Mouse (Mus musculus) right cerebral cortex, postnatal 10 days (tissue): Measurements from ENCODE around the gene Dhx16.
A peak's percentile ranks its signal among the peaks of the same experiment; 100 is the strongest.

ENCODE experiments used
- DNase-seq, 2 experiments: peaks; one replicate each; pipeline ENCODE4 v3.0.0; 2021; ENCODE audit warnings: low spot score in 2 of 2

Gene Dhx16

GRCm38 (mm10) chr17:35859835-35860234, 19.8 kb upstream of the Dhx16 start:
- DNase-seq = no peak

- DNase-seq = no peak
Observed at GRCm38 (mm10) chr17:35860831-35861197, 18.8 kb upstream of the Dhx16 start.

- peak; percentile 93 for DNase-seq
Observed at GRCm38 (mm10) chr17:35861198-35861857, 18.3 kb upstream of the Dhx16 start, which contains the start of gene Nrm. TSS of gene Nrm (plus strand) at chr17:35861318.

DNA sequence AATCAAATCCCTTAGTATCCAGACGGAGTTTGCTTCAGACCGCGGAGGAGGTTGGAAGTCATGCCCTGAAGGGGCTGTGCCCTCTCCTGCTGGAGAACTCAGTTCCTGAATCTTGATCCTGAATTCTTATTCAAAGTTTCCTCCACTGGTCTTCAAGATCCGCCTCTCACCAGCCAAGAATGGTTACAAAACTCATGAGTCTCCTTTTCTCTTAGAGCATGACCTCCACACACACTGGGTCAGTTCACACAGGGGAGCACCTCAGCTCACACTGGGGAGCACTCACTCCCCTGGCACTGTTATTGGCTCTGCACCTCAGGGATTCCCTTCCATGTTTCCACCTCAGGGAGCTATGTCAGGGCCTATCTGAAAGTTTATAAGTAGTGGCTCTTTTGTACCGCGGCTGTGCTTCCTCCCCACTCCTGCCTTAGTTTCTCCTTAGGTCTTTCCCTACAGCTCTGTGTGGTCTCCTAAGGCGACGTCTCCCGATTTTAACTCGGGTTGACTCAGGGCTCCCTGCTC, 14.7 kb upstream of the Dhx16 start:
- no peak for DNase-seq

GRCm38 (mm10) chr17:35865481-35866280, 13.9 kb upstream of the Dhx16 start, which contains the start of gene Ppp1r18:
TSS of gene Ppp1r18 (plus strand) at chr17:35865593.
- peak; percentile 75 to 81 for DNase-seq

GRCm38 (mm10) chr17:35866281-35866831, 13.3 kb upstream of the Dhx16 start:
- peak; percentile 60 to 70 for DNase-seq

DNA sequence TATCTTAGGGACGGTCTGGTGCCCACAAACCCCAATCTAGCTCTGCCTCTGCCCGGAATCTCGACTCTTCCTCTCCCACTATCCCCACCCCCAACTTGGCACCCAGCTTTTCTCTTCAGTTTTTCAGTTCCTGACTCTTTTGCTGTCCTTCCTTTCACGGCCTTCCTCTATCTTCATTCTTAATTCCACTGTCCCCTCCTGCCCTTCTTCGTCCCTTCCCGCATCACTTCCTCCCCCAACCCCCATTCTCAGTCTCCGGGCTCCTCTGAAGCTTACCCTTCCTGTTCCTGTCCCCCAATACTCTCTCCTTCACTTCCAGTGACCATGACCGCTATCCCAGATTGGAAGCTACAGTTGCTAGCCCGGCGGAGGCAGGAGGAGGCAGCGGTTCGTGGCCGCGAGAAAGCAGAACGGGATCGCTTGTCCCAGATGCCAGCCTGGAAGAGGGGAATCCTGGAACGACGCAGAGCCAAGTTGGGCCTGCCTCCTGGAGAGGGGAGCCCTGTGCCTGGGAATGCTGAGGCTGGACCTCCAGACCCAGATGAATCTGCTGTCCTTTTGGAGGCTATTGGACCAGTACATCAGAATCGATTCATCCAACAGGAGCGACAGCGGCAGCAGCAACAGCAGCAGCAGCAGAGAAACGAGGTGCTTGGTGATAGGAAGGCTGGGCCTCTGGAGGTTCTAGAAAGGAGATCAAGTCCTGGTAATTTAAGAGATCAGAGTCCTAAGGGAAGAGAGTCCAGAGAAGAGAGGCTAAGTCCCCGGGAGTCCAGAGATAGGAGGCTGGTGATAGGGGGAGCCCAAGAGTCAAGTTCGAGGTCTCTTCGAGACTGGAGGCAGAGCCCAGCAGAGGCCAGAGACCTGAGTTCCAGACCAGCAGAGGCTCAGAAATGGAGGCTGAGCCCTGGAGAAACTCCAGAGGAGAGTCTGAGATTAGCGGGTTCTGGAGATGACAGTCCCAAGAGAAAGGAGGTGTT, 12.4 kb upstream of the Dhx16 start:
- DNase-seq = peak; percentile 45 to 51

- DNase-seq = peak; percentile 40 to 46
Observed at GRCm38 (mm10) chr17:35868165-35868820, 11.3 kb upstream of the Dhx16 start.

GRCm38 (mm10) chr17:35868961-35869345, 10.7 kb upstream of the Dhx16 start:
- no peak for DNase-seq

GRCm38 (mm10) chr17:35869346-35870067, 10.1 kb upstream of the Dhx16 start:
- DNase-seq = peak; percentile 64 to 69

DNA sequence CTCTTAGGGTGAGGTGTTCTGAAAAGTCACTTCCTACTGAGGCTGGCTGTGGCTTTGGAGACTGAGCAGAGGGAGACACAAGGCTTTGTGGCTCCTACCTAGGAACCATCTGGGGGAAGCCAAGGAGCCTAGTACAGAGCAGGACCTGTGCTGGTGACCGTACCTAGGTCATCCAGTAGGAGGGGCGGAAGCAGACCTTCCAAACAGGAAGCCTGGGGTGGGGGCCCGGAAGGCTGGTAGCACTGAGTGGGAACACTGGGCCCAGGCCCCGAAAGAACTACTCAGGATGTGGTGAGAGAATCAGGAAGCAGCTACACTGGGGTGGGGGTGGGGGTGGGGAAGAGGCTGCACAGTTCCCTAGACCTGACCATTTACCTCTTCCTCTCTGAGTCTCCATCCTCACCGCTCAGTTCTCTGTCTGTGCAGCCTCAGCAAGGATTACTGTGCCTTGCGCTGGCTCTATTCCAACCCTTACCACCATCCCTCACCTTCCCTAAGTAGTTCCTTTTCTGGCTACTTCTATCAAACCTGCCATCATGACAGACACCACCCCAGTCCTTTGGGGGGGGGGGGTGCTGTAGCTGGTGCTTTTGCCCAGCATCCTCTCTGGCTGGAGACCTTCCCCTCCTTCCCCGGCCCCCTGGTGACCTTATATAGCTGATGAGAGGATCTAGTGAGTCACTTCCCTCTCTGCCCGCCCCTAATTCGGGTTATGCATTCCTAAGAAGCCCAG, 9.3 kb upstream of the Dhx16 start:
- peak; percentile 70 to 74 for DNase-seq

DNA sequence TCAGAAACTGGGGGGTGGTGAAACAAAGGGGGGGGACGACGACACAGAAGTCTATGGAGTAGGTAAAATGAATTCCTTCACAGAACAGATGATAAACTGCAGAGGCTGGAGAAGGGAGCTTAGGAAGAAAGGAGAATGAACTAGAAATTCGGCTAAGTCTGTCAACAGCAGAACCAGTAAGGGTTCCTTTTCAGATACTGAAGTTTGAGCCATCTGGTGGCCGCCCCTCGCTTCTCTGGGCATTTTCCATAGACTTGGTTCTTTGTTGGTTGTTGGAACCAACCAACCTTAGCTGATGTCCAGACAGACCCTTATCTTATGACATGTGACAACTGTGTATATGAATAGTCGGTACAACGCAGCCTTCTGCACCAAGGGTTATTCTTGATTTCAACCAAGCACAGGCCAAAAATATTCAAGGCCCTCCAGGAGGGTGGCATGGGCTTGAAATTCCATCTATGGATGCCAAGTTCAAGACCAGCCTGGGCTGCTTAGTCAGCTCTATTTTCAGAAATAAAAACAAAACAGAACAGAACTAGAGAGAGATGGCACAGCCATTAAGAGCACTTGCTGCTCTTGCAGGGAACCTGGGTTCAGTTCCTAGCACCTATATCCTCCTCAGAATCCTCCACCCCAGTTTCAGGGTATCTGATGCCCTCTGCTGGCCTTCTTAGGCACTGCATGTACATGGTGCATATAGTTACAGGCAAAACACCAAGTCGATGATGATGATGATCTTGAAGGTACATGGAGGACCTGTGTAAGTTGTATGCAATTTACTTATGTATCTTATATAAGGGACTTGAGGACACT, 8.5 kb upstream of the Dhx16 start:
- DNase-seq = peak in 1 of 2 experiments; percentile 42

DNA sequence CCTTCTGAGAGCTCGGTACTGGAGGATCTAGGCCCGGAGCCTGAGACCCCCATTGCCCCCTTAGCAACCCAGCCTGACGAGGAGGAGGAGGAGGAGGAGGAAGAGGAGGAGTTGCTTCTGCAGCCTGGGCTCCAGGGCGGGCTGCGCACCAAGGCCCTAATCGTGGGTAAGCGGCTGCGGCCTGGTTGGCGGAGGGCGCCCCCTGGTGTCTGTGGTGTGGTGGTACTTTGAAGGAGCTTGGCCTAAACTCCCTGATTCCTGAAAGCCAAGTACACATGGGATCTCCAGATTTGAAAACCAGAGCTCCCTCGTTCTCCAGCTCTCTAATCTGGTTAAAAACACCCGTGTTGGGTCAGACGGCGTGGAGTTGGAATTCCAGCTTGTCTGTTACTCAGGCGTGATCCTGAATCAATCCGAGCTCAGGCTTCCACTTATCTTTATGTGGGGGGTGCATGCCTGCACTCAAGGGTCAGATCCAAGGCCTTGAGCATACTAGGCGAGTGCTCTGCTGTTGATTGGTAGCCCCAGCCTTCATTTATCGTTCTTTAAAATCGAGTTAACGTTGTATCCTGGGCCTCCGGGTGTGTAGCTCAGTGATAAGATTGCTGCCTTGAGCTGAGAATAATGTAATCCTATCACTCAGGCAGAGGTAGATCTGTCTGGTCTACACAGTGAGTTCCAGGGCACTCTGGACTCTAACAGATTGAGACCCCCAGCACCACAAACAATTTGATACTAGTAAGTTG, 5.7 kb upstream of the Dhx16 start:
- peak; percentile 83 to 91 for DNase-seq

GRCm38 (mm10) chr17:35874721-35875120, 4.9 kb upstream of the Dhx16 start:
- DNase-seq = peak; percentile 65 to 67

- no peak for DNase-seq
Observed at GRCm38 (mm10) chr17:35882924-35883323, 3.3 kb downstream of the Dhx16 start.

DNA sequence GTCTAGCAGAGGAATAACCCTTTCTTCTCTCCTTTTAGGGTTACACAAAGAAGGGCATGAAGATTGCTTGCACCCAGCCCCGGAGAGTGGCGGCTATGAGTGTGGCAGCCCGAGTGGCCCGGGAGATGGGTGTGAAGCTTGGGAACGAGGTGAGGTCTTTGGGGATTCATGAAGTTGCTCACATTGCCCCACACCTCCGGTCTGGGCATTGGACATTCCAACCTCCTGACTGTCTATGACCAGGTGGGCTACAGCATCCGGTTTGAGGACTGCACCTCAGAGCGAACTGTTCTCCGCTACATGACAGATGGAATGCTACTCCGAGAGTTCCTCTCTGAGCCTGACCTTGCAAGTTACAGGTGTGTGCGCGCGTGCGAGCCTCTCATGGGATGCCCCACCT, 4.2 kb downstream of the Dhx16 start:
- no peak for DNase-seq

DNA sequence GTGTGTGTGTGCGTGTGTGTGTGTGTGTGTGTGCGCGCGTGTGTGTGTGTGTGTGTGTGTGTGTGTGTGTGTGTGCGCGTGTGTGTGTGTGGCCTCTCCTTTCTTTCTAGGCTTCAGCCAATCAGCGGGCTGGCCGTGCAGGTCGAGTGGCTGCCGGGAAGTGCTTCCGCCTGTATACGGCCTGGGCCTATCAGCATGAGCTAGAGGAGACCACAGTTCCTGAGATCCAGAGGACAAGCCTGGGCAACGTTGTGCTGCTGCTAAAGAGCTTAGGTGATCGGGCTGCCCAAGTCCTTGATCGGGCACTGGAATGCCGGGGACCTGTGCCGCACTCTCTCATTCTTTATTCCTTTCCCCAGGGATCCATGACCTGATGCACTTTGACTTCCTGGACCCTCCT, 8.1 kb downstream of the Dhx16 start:
- no peak for DNase-seq
